Mouse (Mus musculus) liver, postnatal 0 days (tissue): ENCODE data around the gene Fryl.

Source experiments
- CTCF ChIP-seq: sonication (generic); IDR thresholded peaks from 2 replicates; pipeline ENCODE4 v1.5.1; 2016; ENCODE audit warnings: antibody characterized with exemption, low read depth
- EP300 ChIP-seq: IDR thresholded peaks from 2 replicates; pipeline ENCODE4 v1.6.1; 2016; ENCODE audit warnings: antibody characterized with exemption, low read depth, mild to moderate bottlenecking

DNA sequence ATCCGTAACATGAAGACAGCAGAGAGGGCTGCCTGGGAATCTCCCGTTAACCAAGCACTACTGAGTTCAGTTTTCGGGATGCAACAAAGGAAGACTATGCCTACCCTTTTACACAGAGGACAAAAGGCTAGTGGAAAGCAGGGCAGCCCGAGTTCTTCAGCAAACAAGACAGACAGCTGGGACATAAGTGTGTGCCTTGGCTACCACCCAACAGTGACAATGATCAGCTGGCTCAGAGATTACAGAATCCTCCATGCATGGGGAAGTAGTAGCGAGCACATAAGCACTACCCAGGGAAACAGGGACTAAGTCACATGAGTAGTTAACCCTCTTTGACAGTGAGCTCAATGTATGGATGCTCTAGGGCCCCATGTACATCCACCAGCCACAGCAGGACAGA is 126.5 kb downstream of the Fryl start:
- no peak for TF ChIP-seq CTCF
- no peak for TF ChIP-seq EP300
